Mouse (Mus musculus) heart, embryonic 13.5 days (tissue): ENCODE data around the gene Wipf1. TPM values are rescaled to one million over a fixed set of nuclear protein-coding genes. Genes with fewer than 3 reads are reported as not detected.
"Not testable (repeated sequence)": the region's sequence is repeated elsewhere in the genome, so short reads cannot be mapped to it uniquely, and the experiment has no call there.

Experiments used
- ATAC-seq: fragments of 200-750 bp; cut with Nextera tagmentation; 2 replicates; pipeline ENCODE4 v1.8.0; 2017; ENCODE audit warnings: moderate TSS enrichment; ENCODE audit not compliant: insufficient number of reproducible peaks, low FRiP score, low TSS enrichment; ENCODE audit errors: extremely low read depth
- H3K27ac ChIP-seq: fragments of 300-500 bp; sonication (generic); replicated peaks from 2 replicates; pipeline ENCODE4 v1.5.1; 2015; ENCODE audit warnings: moderate library complexity, mild to moderate bottlenecking, inconsistent platforms
- H3K27me3 ChIP-seq: fragments of 300-500 bp; sonication (generic); replicated peaks from 2 replicates; pipeline ENCODE4 v1.6.1; 2015; ENCODE audit warnings: mild to moderate bottlenecking, inconsistent platforms
- H3K36me3 ChIP-seq: fragments of 300-500 bp; sonication (generic); 2 replicates; pipeline ENCODE4 v1.6.1; 2015; ENCODE audit warnings: mild to moderate bottlenecking, inconsistent platforms
- H3K4me1 ChIP-seq: fragments of 300-500 bp; sonication (generic); 2 replicates; pipeline ENCODE4 v1.6.1; 2015; ENCODE audit warnings: inconsistent platforms
- H3K4me2 ChIP-seq: fragments of 300-500 bp; sonication (generic); 2 replicates; pipeline ENCODE4 v1.6.1; 2015; ENCODE audit warnings: inconsistent platforms, mild to moderate bottlenecking, moderate library complexity
- H3K4me3 ChIP-seq: fragments of 300-500 bp; sonication (generic); 2 replicates; pipeline ENCODE4 v1.5.1; 2015; ENCODE audit warnings: moderate library complexity, mild to moderate bottlenecking, inconsistent platforms
- H3K9ac ChIP-seq: fragments of 300-500 bp; sonication (generic); 2 replicates; pipeline ENCODE4 v1.6.1; 2015; ENCODE audit warnings: inconsistent platforms, mild to moderate bottlenecking, moderate library complexity
- H3K9me3 ChIP-seq: fragments of 300-500 bp; sonication (generic); 2 replicates; pipeline ENCODE4 v1.6.1; 2016; ENCODE audit warnings: inconsistent platforms
- WGBS: fragments of 180-500 bp; shearing (Covaris S2); methylation state at CpG from one replicate; pipeline ENCODE4 v1.1.7; 2015; ENCODE audit warnings: mixed read lengths; 5-methylcytosine and 5-hydroxymethylcytosine counted together
- polyA plus RNA-seq: library from polyadenylated mRNA; unstranded; fragments of >200 nt; fragmentation: Nextera tagmentation; extraction: Ambion mirVana; gene quantifications from 2 replicates; pipeline ENCODE4 v1.2.1, GENCODE M21; 2015

The Wipf1 gene
- polyA plus RNA-seq, 1 experiment from 2014 or later, result 5.0 TPM

GRCm38 (mm10) chr2:73562656-73563055 lies 33.1 kb upstream of the Wipf1 start:
- ATAC-seq, result no peak
- H3K9me3 ChIP-seq, result no peaks in the 10 kb centered on the region
- WGBS, result 88% methylated on average over 9 of the region's 9 CpGs
- H3K9ac ChIP-seq, result no peak overlapping the region
- 0 out of 2 replicates have a peak, but pooled peaks cover under 1% of the 10 kb centered on the region for H3K27me3 ChIP-seq
- no peak overlapping the region for H3K4me2 ChIP-seq
- no peak overlapping the region for H3K27ac ChIP-seq
- H3K4me3 ChIP-seq, result no peak overlapping the region
- peaks cover 12% of the 10 kb centered on the region for H3K4me1 ChIP-seq
- H3K36me3 ChIP-seq, result no peaks in the 10 kb centered on the region

- Histone ChIP-seq H3K4me3 (peak overlapping the region; percentile 53), H3K4me2 (peak overlapping the region; percentile 86), H3K9me3 (no peaks in the 10 kb centered on the region), H3K27ac (no peak overlapping the region), H3K9ac (peak overlapping the region; percentile 73; the same call in 1 of the 2 replicates), H3K27me3 (no peaks in the 10 kb centered on the region), H3K36me3 (no peaks in the 10 kb centered on the region), H3K4me1 (peaks cover 12% of the 10 kb centered on the region)
- ATAC-seq, result no peak
- 4% methylated on average over 8 of the region's 8 CpGs for WGBS
Observed at GRCm38 (mm10) chr2:73561665-73562063, 32.1 kb upstream of the Wipf1 start.

GRCm38 (mm10) chr2:73560899-73561664 lies 31.5 kb upstream of the Wipf1 start:
- Histone ChIP-seq H3K36me3 (no peaks in the 10 kb centered on the region), H3K4me3 (peak overlapping the region; percentile 53), H3K27ac (no peak overlapping the region), H3K4me2 (peak overlapping the region; percentile 86), H3K27me3 (no peaks in the 10 kb centered on the region), H3K9ac (peak overlapping the region; percentile 73), H3K9me3 (no peaks in the 10 kb centered on the region), H3K4me1 (peaks cover 12% of the 10 kb centered on the region)
- no peak for ATAC-seq
- WGBS, result under 1% methylated on average over 22 of the region's 23 CpGs

- H3K27me3 ChIP-seq, result no peaks in the 10 kb centered on the region
- H3K36me3 ChIP-seq, result no peaks in the 10 kb centered on the region
- peak overlapping the region; percentile 73 for H3K9ac ChIP-seq
- WGBS, result 38% methylated on average over 7 of the region's 7 CpGs
- H3K27ac ChIP-seq, result no peak overlapping the region
- no peak for ATAC-seq
- peak overlapping the region; percentile 53 for H3K4me3 ChIP-seq
- H3K4me1 ChIP-seq, result peaks cover 12% of the 10 kb centered on the region
- no peaks in the 10 kb centered on the region for H3K9me3 ChIP-seq
- H3K4me2 ChIP-seq, result peak overlapping the region; percentile 86
Observed at GRCm38 (mm10) chr2:73560445-73560844, 30.9 kb upstream of the Wipf1 start.

GRCm38 (mm10) chr2:73557956-73558355 lies 28.4 kb upstream of the Wipf1 start:
- ATAC-seq, result no peak
- Histone ChIP-seq H3K36me3 (no peaks in the 10 kb centered on the region), H3K4me2 (no peak overlapping the region), H3K9ac (no peak overlapping the region), H3K9me3 (no peaks in the 10 kb centered on the region), H3K4me3 (no peak overlapping the region), H3K4me1 (peaks cover 12% of the 10 kb centered on the region), H3K27ac (no peak overlapping the region), H3K27me3 (no peaks in the 10 kb centered on the region)
- 71% methylated on average over 8 of the region's 8 CpGs for WGBS

GRCm38 (mm10) chr2:73557061-73557460 lies 27.5 kb upstream of the Wipf1 start:
- not testable (repeated sequence) for H3K4me3 ChIP-seq, H3K9ac ChIP-seq, H3K27me3 ChIP-seq, H3K27ac ChIP-seq, H3K36me3 ChIP-seq, ATAC-seq, H3K4me2 ChIP-seq, H3K9me3 ChIP-seq
- H3K4me1 ChIP-seq, result peaks cover 12% of the 10 kb centered on the region
- WGBS, result 88% methylated on average over 3 of the region's 3 CpGs

- H3K9me3 ChIP-seq, result no peaks in the 10 kb centered on the region
- no peaks in the 10 kb centered on the region for H3K4me1 ChIP-seq
- H3K4me2 ChIP-seq, result no peak overlapping the region
- 75% methylated on average over 3 of the region's 3 CpGs for WGBS
- no peaks in the 10 kb centered on the region for H3K36me3 ChIP-seq
- no peak overlapping the region for H3K27ac ChIP-seq
- H3K9ac ChIP-seq, result no peak overlapping the region
- no peaks in the 10 kb centered on the region; the same call in 1 of the 2 replicates for H3K27me3 ChIP-seq
- ATAC-seq, result no peak
- no peak overlapping the region for H3K4me3 ChIP-seq
Observed at GRCm38 (mm10) chr2:73554389-73554788, 24.9 kb upstream of the Wipf1 start.

GRCm38 (mm10) chr2:73552926-73553325 lies 23.4 kb upstream of the Wipf1 start:
- no peaks in the 10 kb centered on the region for H3K9me3 ChIP-seq

GRCm38 (mm10) chr2:73550725-73551124 lies 21.2 kb upstream of the Wipf1 start:
- H3K9me3 ChIP-seq, result no peaks in the 10 kb centered on the region
- H3K4me2 ChIP-seq, result peak overlapping the region; percentile 29
- no peaks in the 10 kb centered on the region for H3K4me1 ChIP-seq
- H3K27me3 ChIP-seq, result peaks cover 4% of the 10 kb centered on the region; the same call in 1 of the 2 replicates
- no peak for ATAC-seq
- H3K27ac ChIP-seq, result no peak overlapping the region
- H3K36me3 ChIP-seq, result no peaks in the 10 kb centered on the region
- 23% methylated on average over 6 of the region's 6 CpGs for WGBS
- H3K9ac ChIP-seq, result no peak overlapping the region
- H3K4me3 ChIP-seq, result no peak overlapping the region

More at GRCm38 (mm10) chr2:73552926-73553325, 23.4 kb upstream of the Wipf1 start:
- Histone ChIP-seq H3K4me2 (no peak overlapping the region), H3K9ac (no peak overlapping the region), H3K36me3 (no peaks in the 10 kb centered on the region), H3K4me3 (no peak overlapping the region), H3K27ac (no peak overlapping the region), H3K27me3 (peaks cover 4% of the 10 kb centered on the region; the same call in 1 of the 2 replicates), H3K4me1 (no peaks in the 10 kb centered on the region)
- no peak for ATAC-seq
- WGBS, result 63% methylated on average over 3 of the region's 3 CpGs

GRCm38 (mm10) chr2:73548542-73548941 lies 19.0 kb upstream of the Wipf1 start:
- H3K36me3 ChIP-seq, result no peaks in the 10 kb centered on the region
- H3K9me3 ChIP-seq, result no peaks in the 10 kb centered on the region
- 61% methylated on average over 2 of the region's 2 CpGs for WGBS
- H3K27ac ChIP-seq, result no peak overlapping the region
- H3K4me1 ChIP-seq, result no peaks in the 10 kb centered on the region
- no peak overlapping the region for H3K4me2 ChIP-seq
- H3K27me3 ChIP-seq, result peaks cover 10% of the 10 kb centered on the region
- no peak overlapping the region for H3K9ac ChIP-seq
- no peak for ATAC-seq
- H3K4me3 ChIP-seq, result no peak overlapping the region

- H3K36me3 ChIP-seq, result no peaks in the 10 kb centered on the region
- 74% methylated on average over 4 of the region's 4 CpGs for WGBS
- H3K4me3 ChIP-seq, result no peak overlapping the region
- peaks cover 21% of the 10 kb centered on the region for H3K27me3 ChIP-seq
- no peak overlapping the region for H3K4me2 ChIP-seq
- no peak for ATAC-seq
- H3K4me1 ChIP-seq, result no peaks in the 10 kb centered on the region
- no peaks in the 10 kb centered on the region for H3K9me3 ChIP-seq
- H3K27ac ChIP-seq, result no peak overlapping the region
- no peak overlapping the region for H3K9ac ChIP-seq
Observed at GRCm38 (mm10) chr2:73547256-73547655, 17.7 kb upstream of the Wipf1 start.

- no peak overlapping the region for H3K27ac ChIP-seq
- no peak for ATAC-seq
- H3K36me3 ChIP-seq, result no peaks in the 10 kb centered on the region
- 72% methylated on average over 2 of the region's 2 CpGs for WGBS
- no peak overlapping the region for H3K4me2 ChIP-seq
- peaks cover 5% of the 10 kb centered on the region for H3K4me1 ChIP-seq
- no peak overlapping the region for H3K9ac ChIP-seq
- H3K9me3 ChIP-seq, result no peaks in the 10 kb centered on the region
- no peak overlapping the region for H3K4me3 ChIP-seq
- peaks cover 26% of the 10 kb centered on the region for H3K27me3 ChIP-seq
Observed at GRCm38 (mm10) chr2:73545556-73545955, 16.0 kb upstream of the Wipf1 start.
